Mouse (Mus musculus): Measurements from ENCODE around the gene Ate1.

- no peak for TF ChIP-seq CTCF (IDR thresholded peaks at IDR 0.05)
- TF ChIP-seq EP300 (IDR thresholded peaks at IDR 0.05; ENCODE audit: insufficient read depth, low read depth, low read length): 0 out of 2 replicates have a peak, but pooled peaks have one; percentile 8
- TF ChIP-seq POLR2A (IDR thresholded peaks at IDR 0.05; ENCODE audit: insufficient read depth, low read depth, low read length): no peak
Observed at GRCm38 (mm10) chr7:130558592-130558991, 38.4 kb upstream of the Ate1 start.

Data from heart, adult 2 months (tissue).